Mouse (Mus musculus) kidney, adult 11 months (tissue): ENCODE data around the gene Kcnk10.

Experiments used
- DNase-seq: peaks from one replicate; pipeline ENCODE4 v3.0.0; 2022

The Kcnk10 gene

DNA sequence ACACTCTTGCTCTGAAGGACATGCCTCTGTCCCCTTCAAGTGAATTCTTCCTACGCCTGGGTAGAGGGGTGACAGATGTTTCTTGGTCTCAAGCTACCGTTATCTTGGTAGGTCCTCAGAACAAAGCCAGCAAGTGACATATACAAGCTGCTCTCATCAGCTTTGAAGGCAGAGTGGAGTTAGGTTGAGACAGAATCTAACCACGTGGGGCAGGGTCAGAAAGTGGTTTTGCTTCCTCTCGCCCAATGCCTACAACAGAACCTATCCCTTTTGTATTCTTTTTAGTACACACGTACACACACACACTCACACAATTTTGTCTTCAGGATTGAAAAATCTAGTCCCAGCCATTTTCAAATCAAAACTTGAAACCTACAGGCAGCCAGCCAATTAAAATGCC, 186.8 kb downstream of the Kcnk10 start:
- DNase-seq = no peak

DNA sequence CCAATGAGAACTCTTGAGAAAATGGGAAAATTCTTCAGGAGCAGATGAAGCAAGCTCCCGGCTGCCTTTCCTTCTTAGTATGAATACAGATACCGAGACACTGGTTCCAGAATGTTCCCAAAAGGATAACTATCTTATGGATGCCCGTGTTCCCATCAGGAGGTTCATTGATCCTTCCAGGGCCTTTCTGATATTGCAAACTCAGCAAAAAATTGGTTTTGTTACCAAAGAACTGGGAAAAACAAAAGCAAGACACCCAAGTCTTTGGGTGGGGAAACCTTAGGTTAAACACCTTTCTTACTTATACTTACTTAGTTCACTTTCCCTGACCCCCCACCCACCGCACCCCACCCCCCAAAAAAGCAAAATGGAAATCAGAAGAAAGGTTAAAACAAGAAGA, 188.5 kb downstream of the Kcnk10 start:
- no peak for DNase-seq
